Mouse (Mus musculus) G1E (cell line): ENCODE measurements around the gene Gm20532. TPM values are rescaled to one million over a fixed set of nuclear protein-coding genes. Genes with fewer than 3 reads are reported as not detected.

ENCODE experiments used
- ATAC-seq: 2 replicates; pipeline ENCODE4 v1.8.0; 2016; ENCODE audit warnings: mild to moderate bottlenecking; ENCODE audit not compliant: insufficient number of reproducible peaks, poor library complexity, low FRiP score, severe bottlenecking; ENCODE audit errors: extremely low read depth
- DNase-seq: peaks from one replicate; pipeline ENCODE4 v3.0.0; 2012; ENCODE audit warnings: low spot score
- H3K27me3 ChIP-seq: 2 replicates; pipeline ENCODE4 v1.6.1; 2012; ENCODE audit warnings: mild to moderate bottlenecking, low read length, inconsistent platforms; ENCODE audit not compliant: insufficient read depth
- H3K36me3 ChIP-seq: replicated peaks from 2 replicates; pipeline ENCODE3; 2012; ENCODE audit warnings: mild to moderate bottlenecking, inconsistent platforms
- H3K4me1 ChIP-seq: 2 replicates; pipeline ENCODE4 v1.6.1; 2012; ENCODE audit warnings: low read depth, low read length, inconsistent platforms, mixed read lengths; ENCODE audit not compliant: insufficient read depth
- H3K4me3 ChIP-seq: 2 replicates; pipeline ENCODE4 v1.5.1; 2012; ENCODE audit warnings: low read depth, mild to moderate bottlenecking, inconsistent platforms, low read length, moderate library complexity, mixed read lengths
- H3K9me3 ChIP-seq: replicated peaks from 2 replicates; pipeline ENCODE4 v1.6.1; 2012; ENCODE audit warnings: inconsistent platforms
- CTCF ChIP-seq: IDR thresholded peaks from 2 replicates; pipeline ENCODE4 v1.5.1; 2012; ENCODE audit warnings: low read depth, low read length, inconsistent platforms, mixed read lengths
- GATA1 ChIP-seq: IDR thresholded peaks from 2 replicates; pipeline ENCODE4 v1.6.1; 2012; ENCODE audit warnings: borderline replicate concordance, low read length, inconsistent platforms, mixed read lengths
- GATA2 ChIP-seq: IDR thresholded peaks from 2 replicates; pipeline ENCODE4 v1.6.1; 2012; ENCODE audit warnings: low read depth, low read length, inconsistent platforms, borderline replicate concordance
- POLR2AphosphoS5 ChIP-seq: IDR thresholded peaks from 2 replicates; pipeline ENCODE4 v1.6.1; 2012; ENCODE audit warnings: low read depth, low read length, inconsistent platforms; ENCODE audit not compliant: insufficient replicate concordance
- TAL1 ChIP-seq: conservative IDR thresholded peaks from 2 replicates; pipeline ENCODE4 v1.6.1; 2012; ENCODE audit warnings: low read depth, low read length, inconsistent platforms, mixed read lengths
- polyA plus RNA-seq: library from polyadenylated mRNA; stranded (reverse); fragments of >175 nt; gene quantifications from 2 replicates; pipeline ENCODE4 v1.2.3, GENCODE M21; 2012
- total RNA-seq, 2 experiments: library from RNA; stranded (forward) in 1 of 2; stranded (reverse) in 1 of 2; fragments of 200-1000 nt in 1 of 2; fragments of >200 nt in 1 of 2; fragmentation: Nextera tagmentation in 1 of 2; gene quantifications; 2 replicates each; pipeline ENCODE4 v1.2.3; 2014 to 2017

Gm20532 gene
- total and polyA plus RNA-seq, 3 experiments: not detected

DNA sequence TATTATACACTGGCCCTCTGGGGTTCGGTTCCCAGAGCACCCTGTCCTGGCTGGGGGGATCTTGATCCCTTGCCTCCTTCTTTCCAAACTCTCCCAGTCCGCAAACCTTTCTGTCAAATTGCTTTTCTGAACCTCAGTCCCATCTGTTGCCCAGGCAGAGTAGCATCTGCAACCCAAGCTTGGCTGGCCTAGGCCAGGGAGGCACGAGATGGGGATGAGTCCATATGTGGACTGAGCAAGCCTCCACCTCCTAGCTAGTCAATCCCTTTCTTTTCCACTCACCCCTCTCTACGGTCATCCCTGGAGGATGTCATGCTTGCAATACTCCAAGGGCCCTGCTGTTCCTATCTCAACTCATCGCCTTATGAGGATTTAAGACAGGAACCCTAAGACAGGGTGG lies 16.2 kb downstream of the Gm20532 start:
- no peak for ATAC-seq
- Histone ChIP-seq H3K4me1 (peaks cover 14% of the 10 kb centered on the region), H3K4me3 (no peak overlapping the region), H3K36me3 (no peaks in the 10 kb centered on the region), H3K9me3 (no peaks in the 10 kb centered on the region), H3K27me3 (peaks cover 69% of the 10 kb centered on the region)
- no peak for DNase-seq
- TF ChIP-seq CTCF (no peak), GATA1 (no peak), POLR2AphosphoS5 (no peak), GATA2 (no peak), TAL1 (no peak)

GRCm38 (mm10) chr2:26603159-26603558 lies 16.7 kb downstream of the Gm20532 start:
- peak overlapping the region; percentile 71 for H3K4me3 ChIP-seq
- H3K4me1 ChIP-seq: peaks cover 14% of the 10 kb centered on the region
- peaks cover 74% of the 10 kb centered on the region for H3K27me3 ChIP-seq
- H3K9me3 ChIP-seq: no peaks in the 10 kb centered on the region
- ATAC-seq: no peak
- H3K36me3 ChIP-seq: no peaks in the 10 kb centered on the region
- no peak for TF ChIP-seq CTCF
- TF ChIP-seq GATA1: no peak
- no peak for TF ChIP-seq GATA2
- no peak for TF ChIP-seq TAL1
- TF ChIP-seq POLR2AphosphoS5: no peak
- no peak for DNase-seq

DNA sequence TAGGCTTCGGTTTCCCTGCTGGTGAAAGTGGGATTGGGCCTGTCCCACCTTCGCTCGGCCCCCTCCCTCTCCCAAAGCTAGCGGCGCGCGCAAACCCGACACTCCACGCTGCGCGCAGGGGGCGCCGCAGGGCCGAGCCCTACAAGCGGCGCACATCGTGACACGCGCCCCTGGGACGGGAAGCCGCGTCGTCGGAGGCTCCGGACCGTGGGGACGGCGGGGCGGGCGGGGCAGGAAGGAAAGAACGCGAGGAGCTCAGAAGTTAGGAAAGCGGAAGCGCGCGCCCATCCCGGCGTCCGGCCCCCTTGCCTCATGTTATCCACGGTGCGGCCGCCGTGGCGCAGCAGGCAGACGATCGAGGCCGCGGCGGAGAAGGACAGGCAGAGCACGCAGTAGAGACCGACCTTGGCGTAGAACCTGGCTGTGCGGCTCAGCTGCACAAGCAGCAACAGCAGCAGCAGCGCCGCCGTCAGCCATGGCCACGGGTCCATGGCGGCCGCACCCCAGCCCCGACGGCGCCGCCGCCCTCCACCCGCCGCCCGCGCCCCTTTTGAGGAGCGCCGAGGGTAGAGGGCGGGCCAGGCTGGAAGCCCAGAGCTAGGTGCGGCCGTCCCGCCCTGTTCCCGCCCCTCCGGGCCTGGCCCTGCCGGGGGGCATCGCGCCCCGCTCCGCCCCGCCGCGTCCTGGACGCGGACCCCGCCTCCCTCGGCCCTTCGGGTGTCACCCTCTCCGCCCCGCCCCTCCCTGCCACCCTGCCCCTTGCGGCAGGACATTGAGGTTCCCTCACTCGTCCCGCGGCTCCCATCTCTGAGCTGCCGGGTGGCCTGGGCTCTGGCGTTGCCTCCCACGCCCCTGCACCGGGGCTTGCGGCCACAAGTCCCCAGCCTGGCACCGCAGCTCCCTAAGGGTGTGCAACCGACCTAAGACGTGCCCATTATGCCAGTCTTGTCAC lies 17.6 kb downstream of the Gm20532 start, which contains the start of gene Agpat2:
Agpat2 (minus strand) TSS at position 698 of the 952 bp plus-strand sequence.
- peaks cover 14% of the 10 kb centered on the region for H3K4me1 ChIP-seq
- H3K27me3 ChIP-seq: peaks cover 83% of the 10 kb centered on the region
- no peaks in the 10 kb centered on the region for H3K36me3 ChIP-seq
- DNase-seq (peak; percentile 50), ATAC-seq (no peak; the same call in none of the 2 replicates)
- peak within 1 kb of the TSS; percentile 71 for H3K4me3 ChIP-seq
- no peak for TF ChIP-seq POLR2AphosphoS5
- TF ChIP-seq CTCF: no peak
- no peak for TF ChIP-seq TAL1
- no peak for TF ChIP-seq GATA2
- no peak for TF ChIP-seq GATA1
- H3K9me3 ChIP-seq: no peaks in the 10 kb centered on the region

- Histone ChIP-seq H3K27me3 (peaks cover 85% of the 10 kb centered on the region), H3K36me3 (no peaks in the 10 kb centered on the region), H3K4me1 (peaks cover 14% of the 10 kb centered on the region), H3K4me3 (no peak overlapping the region), H3K9me3 (no peaks in the 10 kb centered on the region)
- no peak for ATAC-seq
- no peak for DNase-seq
- TF ChIP-seq GATA2: no peak
- TF ChIP-seq TAL1: no peak
- TF ChIP-seq POLR2AphosphoS5: no peak
- TF ChIP-seq CTCF: no peak
- no peak for TF ChIP-seq GATA1
Observed at GRCm38 (mm10) chr2:26605331-26605730, 18.9 kb downstream of the Gm20532 start.

DNA sequence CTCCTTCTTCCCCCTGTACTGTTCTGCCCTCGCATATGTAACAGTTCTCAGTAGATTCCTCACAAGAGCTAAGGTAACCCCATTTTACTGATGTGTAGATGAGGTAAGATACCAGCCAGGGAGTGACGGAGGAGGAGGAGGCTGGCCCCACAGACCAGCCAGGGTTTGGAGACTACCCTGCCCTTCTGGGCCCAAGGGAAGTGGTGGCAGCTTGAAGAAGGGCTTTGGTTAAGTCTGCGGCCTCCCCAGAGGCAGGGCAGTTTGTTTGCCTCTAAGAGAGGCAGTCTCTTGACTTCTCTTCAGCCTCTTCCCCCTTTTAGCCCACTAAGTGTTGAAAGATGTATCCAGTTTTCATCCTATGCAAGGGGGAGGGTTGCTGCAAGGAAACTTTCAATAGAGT lies 20.1 kb downstream of the Gm20532 start:
- Histone ChIP-seq H3K4me3 (no peak overlapping the region), H3K27me3 (peaks cover 85% of the 10 kb centered on the region), H3K9me3 (no peaks in the 10 kb centered on the region), H3K36me3 (no peaks in the 10 kb centered on the region), H3K4me1 (peaks cover 14% of the 10 kb centered on the region)
- DNase-seq (no peak), ATAC-seq (no peak)
- TF ChIP-seq GATA1 (no peak), POLR2AphosphoS5 (no peak), TAL1 (no peak), CTCF (no peak), GATA2 (no peak)

DNA sequence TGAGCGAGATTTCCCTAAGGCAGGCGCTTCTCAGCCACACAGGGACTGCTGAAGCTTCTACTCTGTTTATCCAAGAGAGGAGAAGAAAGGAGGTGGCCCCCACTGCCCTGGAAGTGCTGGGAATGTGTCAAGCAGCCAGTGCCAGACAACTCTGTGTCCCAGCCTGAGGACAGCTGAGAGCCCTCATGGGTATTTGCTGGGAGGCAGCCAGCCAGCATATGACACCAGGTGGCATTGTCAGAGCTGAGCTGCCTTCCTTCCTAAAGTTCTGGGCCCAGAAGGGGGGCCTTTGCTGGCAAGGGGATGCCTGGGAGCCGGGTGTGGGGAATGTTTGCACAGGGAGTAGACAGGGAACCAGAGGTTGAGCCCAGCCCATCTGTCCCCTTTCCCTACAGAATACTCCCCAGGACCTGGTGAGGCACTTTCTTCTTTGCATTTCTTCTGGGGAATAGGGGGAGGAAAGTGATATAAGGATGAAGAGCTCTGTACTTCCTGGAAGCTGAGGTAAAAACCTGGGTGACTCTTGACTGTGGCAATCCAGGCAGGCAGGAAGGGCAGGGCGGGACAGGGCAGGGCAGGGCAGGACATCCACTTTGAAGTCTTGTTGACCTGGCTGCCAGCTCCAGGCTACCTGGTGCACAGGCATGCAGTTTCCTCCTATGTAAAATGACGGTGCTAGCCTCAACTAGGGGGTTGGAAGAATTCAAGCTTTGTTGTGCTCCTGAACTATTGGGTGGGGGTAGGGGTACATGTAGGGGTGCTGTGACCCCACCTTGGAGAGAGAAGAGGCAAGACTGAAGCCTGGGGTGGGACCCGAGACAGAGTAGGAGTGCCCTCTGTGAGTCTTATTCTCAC lies 20.8 kb downstream of the Gm20532 start:
- DNase-seq: no peak
- Histone ChIP-seq H3K27me3 (peaks cover 91% of the 10 kb centered on the region), H3K36me3 (no peaks in the 10 kb centered on the region), H3K9me3 (no peaks in the 10 kb centered on the region), H3K4me1 (peaks cover 14% of the 10 kb centered on the region), H3K4me3 (no peak overlapping the region)
- ATAC-seq: no peak
- no peak for TF ChIP-seq GATA2
- TF ChIP-seq CTCF: no peak
- no peak for TF ChIP-seq POLR2AphosphoS5
- TF ChIP-seq TAL1: no peak
- TF ChIP-seq GATA1: no peak
